Mouse (Mus musculus): ENCODE measurements around the gene Srrd.

Gene Srrd

DNA sequence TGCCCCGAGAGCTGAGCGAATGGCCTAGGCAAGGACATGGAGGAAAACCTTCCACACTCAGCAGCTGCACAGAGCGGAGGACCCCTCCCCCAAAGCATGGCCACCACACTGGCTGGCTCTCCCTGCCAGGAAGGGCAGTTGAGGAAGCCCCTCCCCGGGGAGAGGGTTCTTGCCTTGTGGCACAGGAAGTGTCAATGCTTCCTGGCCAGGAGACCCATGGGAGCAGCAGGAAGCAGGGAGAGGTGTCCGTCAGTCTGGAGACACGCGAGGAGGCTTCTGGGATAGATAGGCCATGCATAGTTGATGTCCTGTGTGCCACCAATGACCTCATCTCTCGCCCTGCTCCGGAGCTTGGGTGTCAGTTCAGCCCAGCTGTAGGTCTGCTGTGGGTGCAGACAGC lies 13.5 kb upstream of the Srrd start:
- DNase-seq, result no peak

DNA sequence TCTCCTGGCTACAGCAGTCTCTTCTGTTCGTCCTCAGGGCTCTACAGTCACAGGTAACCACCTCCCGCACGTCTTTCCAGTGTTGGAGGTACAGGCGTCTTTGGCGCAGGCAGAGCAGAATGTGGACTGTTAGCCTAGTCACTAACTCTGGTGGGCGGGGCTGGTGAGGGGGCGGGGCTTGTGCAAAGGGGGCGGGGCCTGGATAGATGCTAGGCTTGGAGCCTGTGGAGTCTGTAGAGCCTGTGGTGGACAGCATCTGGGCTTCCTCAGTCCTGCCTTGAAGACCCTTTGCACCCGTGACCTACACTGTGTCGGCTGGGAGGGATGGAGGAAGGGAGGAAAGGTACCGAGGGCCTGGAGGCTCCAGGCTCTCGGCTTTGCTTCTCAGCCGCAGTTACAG lies 13.1 kb upstream of the Srrd start, which contains the start of gene Gm6583:
Gene Gm6583, minus strand, starts transcription at position 124 of the 400 bp plus-strand sequence.
- DNase-seq, result peak; percentile 72

DNA sequence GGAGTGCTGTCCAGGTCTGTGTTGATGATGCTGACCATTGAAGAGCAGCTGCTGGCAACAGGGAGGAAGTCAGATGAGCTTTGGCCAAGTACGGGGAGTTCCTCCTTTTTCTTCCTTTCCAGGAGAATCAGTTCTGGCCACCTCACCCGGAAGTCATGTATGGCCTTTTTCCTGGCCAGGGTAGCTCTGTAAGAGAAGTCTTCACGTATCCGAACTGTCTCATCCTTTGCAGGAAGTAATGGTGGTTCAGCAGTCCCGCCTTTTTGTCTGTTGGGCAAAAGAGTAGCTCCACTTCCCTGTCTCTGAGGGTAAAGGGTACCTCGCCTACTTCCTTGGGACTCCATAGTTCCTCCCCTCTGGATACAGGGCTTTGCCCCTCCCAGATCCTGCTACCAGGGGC lies 12.7 kb upstream of the Srrd start:
- no peak for DNase-seq

DNA sequence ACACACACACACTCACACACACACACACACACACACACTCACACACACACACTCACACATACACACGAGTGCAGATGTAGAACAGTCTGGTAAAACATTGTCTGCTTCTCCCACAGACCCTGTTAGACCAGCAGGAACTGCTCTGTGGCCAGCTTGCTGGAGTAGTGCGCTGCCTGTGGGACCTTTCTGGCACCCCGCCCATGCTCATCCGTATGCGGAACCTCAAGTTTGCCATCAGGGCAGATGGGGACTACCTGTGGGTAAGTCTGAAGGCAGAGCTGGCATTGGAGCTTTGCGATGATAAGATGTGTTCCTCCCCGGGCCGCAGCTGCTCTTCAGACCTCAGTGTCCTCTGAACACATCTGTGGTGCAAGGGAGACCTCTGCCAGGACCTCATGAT lies 6.3 kb upstream of the Srrd start:
- DNase-seq, result no peak

DNA sequence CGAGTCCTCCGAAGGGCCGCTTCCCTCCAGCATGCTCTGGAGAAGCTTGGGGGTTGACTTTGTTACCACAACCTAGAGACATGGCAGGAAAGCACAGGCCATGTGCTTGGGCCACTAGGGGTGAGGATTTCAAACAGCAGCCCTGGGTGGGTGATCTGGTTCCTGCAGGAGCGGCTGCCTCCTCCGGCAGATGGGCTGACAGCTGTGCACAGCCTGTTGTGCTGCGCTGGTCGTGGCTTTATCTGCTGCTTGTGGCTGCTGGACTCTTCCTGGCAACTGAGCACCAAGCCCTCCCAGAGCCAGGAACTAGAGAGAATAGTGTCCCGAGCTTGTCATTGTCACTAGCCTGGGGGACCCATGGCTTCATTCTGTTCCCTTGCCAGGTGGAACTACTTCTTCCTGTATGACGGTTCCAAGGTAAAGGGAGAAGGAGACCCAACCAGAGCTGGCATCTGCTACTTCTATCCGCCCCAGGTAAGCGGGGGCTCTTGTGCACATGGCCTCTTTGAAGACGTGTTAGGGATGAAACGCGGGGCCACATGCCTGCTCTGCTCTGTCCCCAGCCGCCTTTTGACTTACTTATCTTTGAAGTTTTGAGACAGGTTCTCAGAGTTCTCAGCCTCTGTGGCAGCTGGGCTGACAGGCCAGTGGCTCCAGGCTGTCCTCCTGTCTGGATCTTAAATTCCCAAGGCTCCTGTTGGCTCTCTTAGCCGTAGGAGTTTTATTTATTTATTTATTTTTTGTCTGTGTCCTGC lies 3.5 kb upstream of the Srrd start:
- DNase-seq, result peak; percentile 29

DNA sequence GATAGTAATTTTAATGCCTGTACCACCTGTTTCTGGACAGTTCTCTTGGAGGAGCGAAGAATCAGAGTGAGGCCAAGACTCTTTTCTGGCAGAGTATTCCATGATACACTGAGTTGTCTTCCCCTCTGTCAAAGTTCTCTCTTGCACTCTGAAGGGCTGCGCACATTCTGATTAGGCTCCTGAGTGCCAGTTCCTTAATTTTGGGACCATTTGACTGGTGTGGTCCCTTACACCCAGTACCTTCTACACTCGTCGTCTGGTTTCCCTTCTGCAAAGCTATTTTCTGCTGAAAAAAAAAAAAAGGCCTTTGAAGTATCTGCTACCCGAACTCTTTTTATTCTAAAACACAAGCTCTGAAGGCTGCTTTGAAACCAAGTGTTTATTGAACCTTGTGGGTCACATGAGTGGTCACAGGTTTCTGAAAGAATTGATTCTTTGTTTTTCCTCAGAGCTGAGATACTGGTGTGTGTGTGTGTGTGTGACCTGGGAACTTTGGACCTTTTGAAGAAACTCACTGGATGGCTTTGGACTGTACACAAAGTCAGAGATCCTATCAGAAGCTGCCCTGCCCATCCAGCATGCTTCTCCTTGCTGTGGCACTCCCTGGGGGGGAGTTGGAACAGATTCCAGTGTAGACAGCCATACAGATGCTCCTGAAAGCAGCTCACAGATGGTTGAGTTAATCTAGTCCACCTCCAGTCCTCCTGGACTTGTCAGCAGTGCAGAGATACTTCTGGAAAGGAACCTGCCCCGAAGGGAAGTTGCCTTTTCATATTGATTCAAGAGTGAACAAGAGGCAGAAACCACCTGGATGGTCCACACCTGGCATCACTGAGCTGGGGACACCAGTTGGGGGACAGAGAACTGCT lies 1.5 kb upstream of the Srrd start:
- no peak for DNase-seq

DNA sequence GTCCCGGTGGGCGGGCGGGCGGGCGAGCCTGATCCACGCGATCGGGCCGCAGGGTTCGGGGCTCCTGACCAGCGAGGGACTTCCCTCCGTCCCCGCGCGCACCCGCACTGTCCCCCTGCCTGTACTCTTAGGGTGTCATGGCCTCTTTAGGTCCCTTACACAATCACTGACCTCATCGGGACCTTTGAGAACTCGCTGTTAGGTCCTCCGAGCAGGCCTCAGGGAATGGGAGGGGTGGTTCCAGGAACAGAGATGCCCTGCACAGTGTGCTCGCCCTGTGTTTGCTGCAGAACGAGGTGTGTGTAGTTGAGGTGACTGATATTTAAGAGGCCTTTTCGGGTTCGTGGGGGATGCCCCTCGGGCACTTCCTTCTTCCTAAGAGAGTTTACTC lies 360 bp upstream of the Srrd start:
- peak; percentile 52 for DNase-seq

DNA sequence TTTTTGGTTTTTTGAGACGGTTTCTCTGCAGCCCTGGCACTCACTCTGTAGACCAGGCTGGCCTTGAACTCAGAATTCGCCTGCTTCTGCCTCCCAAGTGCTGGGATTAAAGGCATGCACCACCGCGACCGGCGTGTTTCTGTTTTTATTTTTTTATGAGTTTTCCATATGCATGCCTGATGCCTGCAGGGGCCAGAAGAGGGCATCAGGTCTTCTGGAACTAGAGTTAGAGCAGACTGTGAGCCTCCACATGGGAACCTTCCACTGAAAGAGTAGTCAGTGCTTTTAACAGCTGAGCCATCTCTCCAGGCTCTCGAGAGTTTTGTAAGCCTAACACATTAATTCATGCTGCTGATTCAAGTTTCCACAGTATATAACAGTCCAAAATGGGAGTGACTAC lies 3.6 kb downstream of the Srrd start:
- DNase-seq, result no peak

DNA sequence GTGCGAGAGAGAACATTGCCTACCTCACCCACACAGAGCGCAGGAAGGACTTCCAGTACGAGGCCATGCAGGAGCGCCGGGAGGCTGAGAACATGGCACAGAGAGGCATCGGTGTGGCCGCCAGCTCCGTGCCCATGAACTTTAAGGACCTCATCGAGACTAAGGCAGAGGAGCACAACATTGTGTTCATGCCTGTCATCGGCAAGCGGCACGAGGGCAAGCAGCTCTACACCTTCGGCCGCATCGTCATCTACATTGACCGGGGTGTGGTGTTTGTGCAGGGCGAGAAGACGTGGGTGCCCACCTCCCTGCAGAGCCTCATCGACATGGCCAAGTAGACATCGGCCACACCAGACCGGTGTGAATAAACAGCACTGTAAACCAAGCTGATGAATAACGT lies 5.8 kb downstream of the Srrd start:
- no peak for DNase-seq

DNA sequence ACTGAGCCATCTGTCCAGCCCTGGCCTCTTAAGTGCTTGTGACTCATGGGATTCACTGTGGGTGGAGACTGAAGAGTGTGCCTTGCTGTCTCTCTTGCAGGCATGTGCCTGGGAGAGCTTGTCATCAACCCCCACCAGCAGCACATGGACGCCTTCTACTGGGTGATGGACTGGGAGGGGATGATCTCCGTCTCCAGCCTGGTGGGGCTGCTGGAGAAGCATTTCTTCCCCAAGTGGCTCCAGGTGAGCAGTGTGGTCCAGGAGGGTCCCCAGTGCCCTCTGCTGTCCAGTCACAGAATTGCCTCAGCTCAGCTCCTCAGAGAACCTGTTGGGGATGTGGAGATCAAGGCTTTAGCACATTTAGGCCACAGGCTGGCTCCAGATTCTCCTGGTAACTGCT lies 7.4 kb downstream of the Srrd start:
- DNase-seq, result peak; percentile 45

DNA sequence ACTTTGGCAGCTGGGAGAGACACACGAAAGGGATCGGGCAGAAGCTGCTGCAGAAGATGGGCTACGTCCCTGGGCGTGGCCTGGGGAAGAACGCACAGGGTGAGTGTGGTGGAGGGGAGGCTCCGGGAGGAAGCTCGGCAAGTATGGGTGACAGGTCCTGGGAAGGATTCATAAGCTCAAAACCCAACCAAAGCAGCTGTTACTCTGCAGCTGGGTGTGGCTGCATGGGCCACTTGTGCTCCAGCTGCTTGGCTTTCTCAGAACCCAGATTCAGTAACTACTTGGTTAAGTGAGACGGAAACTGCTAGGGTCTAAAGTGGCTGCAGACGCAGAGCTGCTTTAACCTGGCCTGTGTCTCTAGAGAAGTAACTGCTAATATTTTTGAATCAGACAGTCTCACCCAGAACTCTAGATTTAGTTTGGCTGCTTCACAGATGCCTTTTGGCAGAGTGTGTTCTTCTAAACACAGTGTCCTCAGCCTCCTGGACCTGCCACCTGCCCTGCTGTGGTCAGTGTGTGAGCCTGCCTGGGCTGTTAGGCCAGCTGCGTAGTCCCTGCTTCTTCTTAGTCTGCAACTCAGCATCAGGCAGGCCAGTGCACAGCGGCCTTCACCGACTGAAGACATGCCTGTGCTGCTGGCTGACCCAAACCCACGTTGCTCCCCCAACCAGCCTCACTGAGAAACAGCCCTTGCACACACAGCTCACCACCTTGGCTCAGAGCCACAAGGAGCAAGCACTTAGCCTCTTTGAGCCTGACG lies 12.9 kb downstream of the Srrd start:
- no peak for DNase-seq

DNA sequence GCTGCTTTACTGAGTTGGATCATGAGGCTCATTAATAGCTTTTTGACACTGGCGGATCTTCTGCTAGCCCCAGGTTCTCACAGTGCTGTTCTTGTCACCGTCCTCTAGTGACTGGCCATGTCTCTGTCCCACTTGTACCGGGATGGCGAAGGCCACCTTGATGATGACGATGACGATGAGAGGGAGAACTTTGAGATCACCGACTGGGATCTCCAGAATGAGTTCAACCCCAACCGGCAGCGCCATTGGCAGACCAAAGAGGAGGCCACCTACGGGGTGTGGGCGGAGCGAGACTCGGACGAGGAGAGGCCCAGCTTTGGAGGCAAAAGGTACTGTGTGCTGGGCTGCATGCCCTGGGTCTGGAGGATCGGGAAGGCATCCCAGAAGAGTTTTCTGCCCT lies 15.0 kb downstream of the Srrd start:
- DNase-seq, result no peak

DNA sequence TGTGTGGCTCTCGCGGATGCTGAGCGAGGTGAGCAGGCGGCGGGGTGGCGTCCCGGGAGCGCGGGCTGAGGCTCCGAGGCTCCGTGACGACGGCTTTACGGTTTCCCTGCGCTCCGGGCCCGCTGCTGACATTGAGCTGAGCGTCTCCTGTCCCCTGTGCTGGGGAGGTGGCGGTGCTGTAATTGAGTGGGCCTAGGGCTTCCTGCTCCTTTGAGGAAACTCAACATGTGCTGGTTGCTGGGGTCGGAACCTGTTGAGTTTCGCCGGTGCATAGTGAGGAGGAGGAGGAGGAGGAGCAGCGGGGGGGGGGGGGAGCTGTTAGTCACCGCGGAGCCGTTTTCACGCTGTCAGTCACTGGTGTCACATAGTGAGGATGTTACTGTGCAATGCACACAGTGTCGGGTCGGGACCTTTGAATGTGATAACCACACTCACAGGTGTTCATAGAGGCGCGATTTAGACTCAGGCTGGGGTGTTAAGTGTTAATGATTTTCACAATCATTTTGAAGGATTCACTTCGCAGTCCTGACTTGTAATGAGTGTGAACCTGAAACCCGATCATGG lies 16.3 kb downstream of the Srrd start:
- DNase-seq, result no peak

DNA sequence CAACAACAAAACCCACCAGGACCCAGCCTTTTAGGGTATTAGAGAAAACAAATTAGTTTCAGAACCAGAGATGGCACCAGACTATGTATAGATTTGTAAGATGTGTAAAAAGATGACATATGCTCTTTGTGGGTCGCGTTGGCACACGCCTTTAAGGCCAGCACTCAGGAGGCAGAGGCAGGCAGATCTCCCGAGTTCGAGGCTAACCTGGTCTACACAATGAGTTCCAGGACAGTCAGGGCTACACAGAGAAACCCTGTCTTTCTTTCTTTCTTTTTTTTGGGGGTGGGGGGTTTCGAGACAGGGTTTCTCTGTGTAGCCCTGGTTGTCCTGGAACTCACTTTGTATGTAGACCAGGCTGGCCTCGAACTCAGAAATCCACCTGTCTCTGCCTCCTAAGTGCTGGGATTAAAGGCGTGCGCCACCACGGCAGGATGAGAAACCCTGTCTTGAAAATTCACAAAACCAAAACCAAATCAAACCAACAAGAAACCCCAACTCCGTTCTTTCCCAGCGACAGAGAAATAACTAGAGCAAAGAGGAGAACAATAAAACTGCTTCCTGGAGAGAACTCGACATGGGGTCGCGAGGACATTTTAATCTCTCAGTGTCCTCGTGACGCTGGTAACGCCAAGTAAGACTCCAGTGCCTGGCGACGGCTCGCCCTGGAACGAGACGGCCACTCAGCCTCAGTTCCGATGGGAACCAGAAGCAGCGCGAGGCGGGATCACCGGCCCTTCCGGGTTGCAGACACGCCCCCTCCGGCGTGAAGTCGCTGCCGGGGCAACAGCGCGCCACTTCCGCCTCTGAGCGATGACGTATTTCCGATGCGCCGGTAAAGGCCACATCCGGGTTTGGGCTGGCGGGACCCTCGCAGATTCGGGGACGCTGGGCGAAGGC lies 17.0 kb downstream of the Srrd start, which contains the start of gene Tfip11:
Gene Tfip11, plus strand, starts transcription at position 813 of the 900 bp plus-strand sequence.
- peak; percentile 92 for DNase-seq

DNA sequence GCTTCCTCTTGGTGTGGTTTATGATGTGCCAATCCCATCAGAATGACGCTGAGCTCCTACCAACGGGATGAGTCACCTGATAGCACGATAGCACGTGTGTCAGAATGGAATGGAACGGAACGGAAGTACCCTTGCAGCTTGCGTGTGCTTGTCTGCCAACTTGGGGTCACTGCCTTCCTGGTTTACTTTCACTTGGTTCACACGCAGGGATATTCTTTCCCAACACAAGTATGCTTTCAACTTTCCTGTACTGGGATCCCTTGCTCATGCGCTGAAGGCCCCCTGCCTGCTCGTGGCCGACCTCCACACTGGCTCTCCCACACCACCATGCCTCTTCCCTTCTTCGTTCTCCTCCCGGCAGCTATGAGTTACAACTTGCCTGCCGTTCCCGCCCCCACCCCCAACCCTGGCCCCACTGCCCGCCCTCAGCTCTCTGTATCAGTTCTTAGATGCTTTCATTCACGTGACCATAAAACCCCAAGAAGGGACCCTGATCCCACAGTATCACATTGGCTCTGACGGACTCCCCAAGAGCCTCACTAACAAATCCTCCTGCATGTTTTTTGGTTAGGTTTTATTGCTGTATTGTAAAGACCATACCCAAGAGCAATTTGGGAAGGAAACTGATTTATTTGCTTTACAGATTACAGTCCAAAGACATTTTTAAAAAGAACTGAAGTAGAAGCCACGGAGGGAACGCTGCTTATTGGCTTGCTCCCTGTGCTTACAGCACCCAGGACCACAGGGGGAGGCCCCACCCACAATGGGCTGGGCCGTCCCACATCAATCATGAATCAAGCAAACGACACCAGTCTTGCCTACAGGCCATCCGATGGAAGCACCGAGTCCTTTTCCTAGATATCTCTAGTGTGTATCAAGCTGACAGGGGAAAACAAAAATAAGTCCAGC lies 17.9 kb downstream of the Srrd start:
- peak; percentile 84 for DNase-seq

DNA sequence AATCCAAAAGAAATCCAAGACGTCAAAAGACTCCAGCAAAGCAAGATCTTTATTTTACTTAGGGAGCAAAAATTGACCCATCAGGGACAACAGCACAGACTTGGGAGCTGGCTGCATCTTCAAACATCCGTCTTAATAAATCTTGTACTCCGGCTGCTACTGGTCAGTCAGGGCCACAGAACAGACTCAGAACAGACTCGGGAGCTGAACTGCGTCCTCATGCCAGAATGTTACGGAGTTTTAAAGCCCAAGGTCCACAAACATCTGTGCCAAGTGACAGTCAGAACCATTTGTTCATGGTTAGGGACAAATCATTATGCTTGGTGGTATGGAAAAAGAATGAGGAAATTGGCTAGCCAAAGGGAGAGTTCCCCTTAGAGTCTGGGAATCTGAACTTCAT lies 19.6 kb downstream of the Srrd start:
- no peak for DNase-seq

DNA sequence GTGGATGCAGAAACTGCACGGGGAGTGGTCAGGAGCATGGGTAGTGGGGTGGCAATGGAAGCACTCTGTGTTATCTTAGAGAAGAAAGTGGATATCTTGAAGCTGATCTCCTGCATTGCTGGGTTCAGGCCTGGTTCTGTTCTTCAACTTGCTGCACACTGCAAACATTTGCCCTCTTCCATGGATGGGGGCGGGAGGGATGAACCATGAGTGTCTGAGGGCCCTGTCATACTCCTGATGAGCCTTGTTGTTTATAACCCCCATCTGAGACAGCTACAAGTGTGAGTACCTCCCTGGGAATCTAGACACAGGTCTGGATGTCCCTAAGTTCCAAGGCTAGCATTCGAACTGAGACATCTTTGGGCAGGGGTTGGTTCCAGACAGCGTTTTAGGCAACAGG lies 21.5 kb downstream of the Srrd start:
- DNase-seq, result no peak

DNA sequence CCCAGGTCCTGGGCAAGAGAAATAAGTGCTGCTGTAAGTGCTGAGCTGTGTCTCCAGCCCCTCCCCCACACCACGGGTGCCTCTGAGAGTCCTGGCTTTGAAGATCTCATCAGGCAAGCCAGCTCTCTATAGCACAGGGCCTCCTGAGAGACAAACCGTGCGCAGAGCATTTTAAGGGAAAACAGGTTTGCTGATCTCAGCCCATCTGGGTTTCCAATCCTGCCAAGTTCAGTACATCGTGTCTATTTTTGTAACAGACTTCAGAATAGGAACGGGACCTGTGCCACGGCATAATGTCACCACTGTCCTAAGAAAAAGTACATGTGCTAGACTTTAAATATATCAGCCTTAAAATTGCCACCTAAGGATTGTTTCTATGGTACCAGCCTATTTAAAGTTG lies 21.9 kb downstream of the Srrd start:
- no peak for DNase-seq

DNA sequence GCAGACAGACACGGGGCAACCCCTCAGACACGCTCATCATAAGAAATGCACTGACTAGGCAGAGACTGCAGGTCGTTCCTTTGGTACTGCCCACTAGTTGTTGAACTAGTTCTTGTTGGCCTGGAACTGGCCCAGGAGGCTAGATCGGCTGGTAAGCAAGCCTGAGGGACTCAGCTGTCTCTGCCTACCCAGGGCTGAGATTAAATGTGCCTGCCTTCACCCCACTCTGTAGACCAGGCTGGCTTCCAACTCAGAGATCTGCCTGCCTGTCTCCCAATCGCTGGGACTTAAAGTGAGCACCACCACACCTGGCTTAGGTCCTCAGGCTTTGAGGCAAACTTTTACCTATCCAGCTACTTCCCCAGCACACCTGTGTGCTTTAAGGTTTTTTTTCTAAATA lies 22.5 kb downstream of the Srrd start:
- no peak for DNase-seq

DNA sequence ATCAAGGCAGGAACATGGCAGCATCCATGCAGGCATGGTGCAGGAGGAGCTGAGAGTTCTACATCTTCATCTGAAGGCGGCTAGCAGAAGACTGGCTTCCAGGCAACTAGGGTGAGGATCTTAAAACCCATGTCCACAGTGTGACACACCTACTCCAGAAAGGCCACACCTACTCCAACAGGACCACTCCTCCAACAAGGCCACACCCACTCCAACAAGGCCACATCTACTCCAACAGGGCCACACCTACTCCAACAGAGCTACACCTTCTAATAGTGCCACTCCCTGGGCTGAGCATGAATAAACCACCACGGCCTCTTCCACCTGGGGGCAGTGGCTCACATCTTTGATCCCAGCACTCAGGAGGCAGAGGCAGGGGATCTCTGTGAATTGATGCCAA lies 23.5 kb downstream of the Srrd start:
- peak; percentile 56 for DNase-seq

DNA sequence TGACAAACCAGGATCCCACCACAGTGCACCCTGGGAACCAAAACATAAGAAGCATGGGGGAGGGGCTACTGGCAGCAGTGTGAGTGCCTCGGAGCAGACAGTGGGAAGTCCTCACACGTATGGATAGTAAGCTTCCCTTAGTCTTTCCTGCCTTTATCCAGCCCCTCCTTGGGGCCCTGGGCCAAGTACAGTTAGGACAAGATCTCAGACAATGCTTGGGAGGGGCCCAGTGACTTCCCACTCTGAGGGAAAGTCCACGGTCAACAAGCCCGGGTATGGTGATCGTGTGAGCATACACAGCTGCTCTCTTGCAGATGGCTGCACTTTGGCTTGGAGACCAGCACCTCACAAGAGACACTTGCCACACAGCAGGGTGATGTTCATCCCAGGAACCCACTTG lies 25.5 kb downstream of the Srrd start:
- DNase-seq, result no peak

All from liver (tissue).